Mouse (Mus musculus) heart, postnatal 14 days (tissue): ENCODE results near the gene Traf7. TPM values are rescaled to one million over a fixed set of nuclear protein-coding genes. Genes with fewer than 3 reads are reported as not detected.
A peak's percentile ranks its signal among the peaks of the same experiment; 100 is the strongest.

Source experiments
- DNase-seq, 2 experiments: peaks; one replicate each; pipeline ENCODE4 v3.0.0; 2021 to 2022
- intact Hi-C: fragments of 180-260 bp; cut with DNase I; formaldehyde crosslinking; loops from one replicate; pipeline ENCODE4 v1.15.1; 2025
- long read RNA-seq, 2 experiments: library from polyadenylated mRNA; stranded (forward); transcript quantifications; one replicate each; pipeline ENCODE4 v2.0.0; 2021
- total RNA-seq, 2 experiments: library from RNA; stranded (reverse); gene quantifications; 2 replicates each; pipeline ENCODE4 v1.2.3; 2021

Gene Traf7
- 10 to 100 TPM; 57.2 to 65.5 TPM for total RNA-seq
- long read RNA-seq, experiment 1, transcript Traf7-215 (21 exons, 3,003 nt) = major isoform, 26 of 108 reads
- long read RNA-seq, experiment 1, partial matches to known transcripts = 14 of 108 reads
- long read RNA-seq, experiment 1, other reads (novel, unspliced or antisense) = 62 of 108 reads
- long read RNA-seq, experiment 2, transcript Traf7-215 (21 exons, 3,003 nt) = major isoform, 23 of 96 reads
- long read RNA-seq, experiment 2, transcript Traf7-202 (20 exons, 2,504 nt) = minor isoform, 7 of 96 reads
- long read RNA-seq, experiment 2, partial matches to known transcripts = 18 of 96 reads
- long read RNA-seq, experiment 2, other reads (novel, unspliced or antisense) = 44 of 96 reads

DNA sequence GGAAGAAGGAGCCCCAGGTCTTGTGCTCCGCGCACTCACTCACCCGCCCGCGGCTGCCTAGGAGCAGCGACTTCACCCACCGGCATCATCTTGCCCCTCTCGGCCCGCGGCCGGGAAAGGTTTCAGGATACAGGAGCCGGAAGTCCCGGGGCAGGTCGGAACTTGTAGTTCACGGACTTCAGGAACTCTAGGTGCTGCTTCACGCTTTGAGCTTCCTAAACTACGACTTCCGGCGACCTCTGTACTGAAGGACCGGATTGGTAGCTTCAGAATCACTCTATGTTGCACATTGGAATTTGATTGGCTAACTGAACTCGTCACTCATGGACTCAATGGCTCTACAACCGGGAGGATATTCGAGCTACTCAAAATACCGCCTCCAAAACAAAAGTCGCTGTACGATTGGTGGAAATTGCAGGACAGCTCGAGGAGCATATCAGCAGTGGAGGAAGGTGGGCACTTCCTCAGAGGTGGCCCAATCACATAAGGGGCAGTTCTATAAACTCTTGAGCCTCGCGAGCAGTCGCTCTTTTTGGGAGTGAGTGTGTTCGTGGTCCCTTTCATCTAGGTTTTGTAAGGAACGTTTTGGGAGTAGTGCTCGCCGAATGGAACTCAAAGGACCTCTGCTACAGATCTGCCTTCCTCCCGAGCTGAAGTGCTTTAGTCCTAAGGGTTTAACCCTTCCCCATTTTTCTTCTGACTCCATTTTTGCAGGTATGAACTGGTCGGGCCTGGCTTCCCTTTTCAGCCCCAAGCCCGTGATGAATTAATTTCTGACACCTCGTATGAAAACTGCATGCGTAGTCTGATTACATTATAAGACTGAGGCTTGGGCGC, at the start of gene Traf7:
TSS of gene Traf7 (minus strand) at position 216 of the 837 bp plus-strand sequence.
- intact Hi-C loops = loop anchor here (5.0 kb wide), 1 partner anchor 46 kb away; no protein-coding TSS in a partner anchor
- peak; percentile 86 to 91 for DNase-seq

- intact Hi-C loops = no loop called here
- no peak for DNase-seq
Observed at GRCm38 (mm10) chr17:24573811-24574210, 46.1 kb upstream of the Traf7 start.

DNA sequence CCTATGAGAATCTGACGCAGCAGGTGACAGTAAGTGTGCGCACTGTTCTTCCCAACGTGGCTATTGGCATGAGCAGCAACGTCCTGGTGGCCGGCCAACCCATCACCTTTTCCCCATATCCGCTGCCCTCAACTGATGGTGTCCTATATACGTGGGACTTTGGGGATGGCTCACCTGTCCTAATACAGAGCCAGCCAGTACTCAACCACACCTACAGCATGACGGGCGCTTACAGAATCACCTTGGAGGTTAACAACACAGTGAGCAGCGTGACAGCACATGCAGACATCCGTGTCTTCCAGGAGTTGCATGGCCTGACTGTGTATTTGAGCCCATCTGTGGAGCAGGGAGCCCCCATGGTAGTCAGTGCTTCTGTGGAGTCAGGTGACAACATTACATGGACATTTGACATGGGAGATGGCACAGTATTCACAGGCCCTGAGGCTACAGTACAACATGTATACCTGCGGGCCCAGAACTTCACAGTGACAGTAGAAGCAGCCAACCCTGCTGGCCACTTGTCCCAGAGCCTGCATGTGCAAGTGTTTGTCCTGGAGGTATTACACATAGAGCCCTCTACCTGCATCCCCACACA, 45.0 kb upstream of the Traf7 start:
- no peak for DNase-seq
- intact Hi-C loops = no loop called here

DNA sequence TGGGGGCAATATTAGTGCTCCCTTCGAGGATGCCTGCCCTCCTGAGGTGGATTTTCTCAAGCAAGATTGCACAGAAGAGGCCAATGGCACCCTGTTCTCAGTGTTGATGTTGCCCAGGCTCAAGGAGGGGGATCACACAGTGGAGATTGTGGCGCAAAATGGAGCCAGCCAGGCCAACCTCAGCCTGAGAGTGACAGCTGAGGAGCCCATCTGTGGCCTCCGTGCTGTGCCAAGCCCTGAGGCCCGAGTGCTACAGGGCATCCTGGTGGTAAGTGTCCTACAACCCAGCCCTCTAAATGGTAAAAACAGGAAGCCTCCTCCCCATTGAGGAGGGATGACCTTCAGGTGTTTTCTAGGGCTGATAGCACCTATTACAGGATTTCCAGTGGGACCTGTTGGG, 42.1 kb upstream of the Traf7 start:
- no peak for DNase-seq
- intact Hi-C loops = no loop called here

DNA sequence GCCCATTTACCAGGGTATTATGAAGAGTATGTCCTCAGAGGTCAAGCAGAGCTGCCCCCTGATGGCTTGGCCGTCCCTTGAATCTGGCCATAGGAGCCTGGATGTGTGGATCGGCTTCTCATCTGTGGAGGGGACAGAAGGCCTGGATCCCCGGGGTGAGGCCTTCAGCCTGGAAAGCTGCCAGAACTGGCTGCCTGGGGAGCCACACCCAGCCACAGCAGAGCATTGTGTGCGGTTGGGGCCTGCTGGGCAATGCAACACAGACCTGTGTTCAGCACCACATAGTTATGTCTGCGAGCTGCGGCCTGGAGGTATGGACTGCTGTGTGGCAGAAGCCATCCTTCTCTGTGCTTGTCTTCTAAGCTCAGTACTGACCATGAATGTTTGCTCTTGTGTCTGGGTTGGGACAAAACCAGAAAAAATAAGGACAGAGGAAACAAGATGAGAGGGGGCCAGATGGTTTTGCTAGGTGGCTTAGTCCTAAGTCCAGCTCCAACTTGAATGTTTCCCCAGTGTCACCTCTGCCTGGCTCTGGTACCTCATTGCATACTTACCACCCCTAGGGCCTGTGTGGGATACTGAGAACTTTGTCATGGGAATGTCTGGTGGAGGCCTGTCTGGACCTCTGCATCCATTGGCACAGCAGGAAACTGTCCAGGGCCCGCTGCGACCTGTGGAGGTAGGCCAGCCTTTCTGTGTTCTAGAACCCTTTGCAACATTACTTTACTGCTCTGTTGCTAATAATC, 39.5 kb upstream of the Traf7 start:
- DNase-seq = peak; percentile 65 to 67
- intact Hi-C loops = no loop called here

DNA sequence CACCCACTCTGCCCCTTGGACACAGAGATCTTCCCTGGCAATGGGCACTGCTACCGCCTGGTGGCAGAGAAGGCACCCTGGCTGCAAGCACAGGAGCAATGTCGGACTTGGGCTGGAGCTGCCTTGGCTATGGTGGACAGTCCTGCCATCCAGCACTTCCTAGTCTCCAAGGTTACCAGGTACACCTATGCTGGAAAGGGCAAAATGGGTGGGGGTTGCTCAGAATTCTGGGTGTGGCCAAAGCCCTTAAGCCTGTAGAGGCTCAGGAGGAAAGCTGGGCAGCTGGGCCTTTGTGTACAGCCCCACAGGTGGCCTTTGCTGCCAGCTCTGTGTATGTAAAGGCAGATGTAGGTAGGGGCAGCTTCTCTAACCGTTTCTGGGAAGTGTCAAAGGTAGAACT, 38.1 kb upstream of the Traf7 start:
- no peak for DNase-seq
- intact Hi-C loops = no loop called here

GRCm38 (mm10) chr17:24565092-24565491, 37.4 kb upstream of the Traf7 start:
- intact Hi-C loops = no loop called here
- DNase-seq = no peak

GRCm38 (mm10) chr17:24564422-24564821, 36.7 kb upstream of the Traf7 start:
- intact Hi-C loops = no loop called here
- DNase-seq = no peak

- intact Hi-C loops = no loop called here
- no peak for DNase-seq
Observed at GRCm38 (mm10) chr17:24563638-24564037, 35.9 kb upstream of the Traf7 start.

DNA sequence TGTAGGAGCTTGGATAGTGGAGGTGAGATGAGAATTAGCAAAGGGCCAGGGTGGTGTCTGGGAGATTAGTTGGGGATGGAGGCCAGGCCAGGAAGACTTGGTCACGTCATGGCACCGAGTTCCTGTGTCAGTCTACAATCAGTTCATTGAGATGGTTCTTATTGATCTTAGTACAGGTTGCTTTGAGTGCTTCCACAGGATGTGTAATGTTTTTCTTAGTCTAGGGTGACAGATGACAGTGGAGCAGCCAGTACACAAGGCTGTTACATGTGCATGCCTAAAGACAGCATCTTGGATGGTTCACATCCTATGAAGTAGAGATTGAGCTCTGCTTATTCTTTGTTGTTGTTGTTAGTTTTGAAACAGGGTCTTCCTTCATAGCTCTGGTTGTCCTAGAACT, 33.9 kb upstream of the Traf7 start:
- DNase-seq = no peak
- intact Hi-C loops = no loop called here

- intact Hi-C loops = no loop called here
- DNase-seq = peak in 1 of 2 experiments; percentile 26
Observed at GRCm38 (mm10) chr17:24560301-24561028, 32.7 kb upstream of the Traf7 start.

GRCm38 (mm10) chr17:24559146-24559545, 31.4 kb upstream of the Traf7 start:
- intact Hi-C loops = no loop called here
- peak; percentile 56 to 58 for DNase-seq

GRCm38 (mm10) chr17:24558600-24559099, 30.9 kb upstream of the Traf7 start:
- DNase-seq = peak in 1 of 2 experiments; percentile 39
- intact Hi-C loops = no loop called here

GRCm38 (mm10) chr17:24557091-24557490, 29.4 kb upstream of the Traf7 start:
- DNase-seq = peak; percentile 61 to 67
- intact Hi-C loops = no loop called here

DNA sequence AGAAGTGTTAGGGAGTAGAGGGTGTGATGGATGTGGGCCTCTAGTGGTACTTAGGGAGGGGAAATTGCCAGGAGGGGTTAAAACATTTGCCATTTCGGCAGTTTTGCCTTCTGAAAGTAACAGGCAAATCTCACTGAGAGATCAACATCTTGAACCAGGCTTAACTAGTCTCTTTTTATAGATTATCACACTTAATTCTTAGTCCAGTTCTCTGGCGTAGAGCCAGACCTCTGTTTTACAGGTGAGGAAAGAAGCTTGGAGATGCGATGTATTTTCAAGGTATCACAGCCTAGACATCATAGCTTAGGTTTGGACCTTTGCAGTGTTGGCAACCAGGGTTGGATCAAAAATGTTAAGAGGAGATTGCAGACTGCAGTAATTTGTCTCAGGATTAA, 23.3 kb upstream of the Traf7 start:
- intact Hi-C loops = no loop called here
- DNase-seq = no peak

DNA sequence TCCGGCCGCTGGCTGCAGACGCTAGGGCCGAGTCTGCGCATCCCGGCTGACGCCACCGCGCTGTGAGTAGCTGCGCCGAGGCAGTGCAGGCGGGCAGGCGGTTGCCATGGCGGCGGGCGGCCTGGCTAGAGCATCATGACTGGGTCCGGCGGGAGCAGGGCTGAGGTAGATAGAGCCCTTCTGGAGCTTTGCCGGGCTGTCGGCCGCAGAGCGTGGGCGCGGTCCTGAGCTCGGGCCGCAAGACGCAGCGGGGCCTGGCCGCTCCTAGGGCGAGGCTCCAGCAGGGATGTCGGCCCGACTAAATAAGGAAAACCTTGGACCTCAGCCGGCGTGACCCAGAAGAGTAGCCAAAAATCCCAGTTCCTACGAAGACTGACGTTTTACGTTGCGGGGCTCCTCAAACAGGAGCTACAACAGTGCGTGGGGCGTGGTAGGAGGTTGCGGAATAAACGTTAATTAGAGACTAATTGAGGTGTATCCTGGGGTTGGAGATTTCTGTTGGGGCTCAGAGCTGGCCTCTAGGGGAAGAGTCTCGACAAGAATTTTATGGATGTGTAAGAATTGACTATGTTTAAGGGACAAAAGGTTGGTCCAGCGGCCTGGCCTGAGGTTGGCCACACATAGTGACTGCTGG, 22.8 kb upstream of the Traf7 start:
- peak; percentile 80 to 82 for DNase-seq
- intact Hi-C loops = no loop called here

- DNase-seq = peak; percentile 100
- intact Hi-C loops = loop anchor here (5.0 kb wide), 1 partner anchor 37 kb away; no protein-coding TSS in a partner anchor
Observed at GRCm38 (mm10) chr17:24549618-24550415, 22.1 kb upstream of the Traf7 start, which contains the start of gene Pkd1. Gene Pkd1, plus strand, starts transcription at chr17:24549834.
